Mouse (Mus musculus): ENCODE results near the gene Ankrd54. TPM values are rescaled to one million over a fixed set of nuclear protein-coding genes. Genes with fewer than 3 reads are reported as not detected.

The Ankrd54 gene
- polyA plus RNA-seq, 1 experiment from 2014 or later: 42.8 TPM

DNA sequence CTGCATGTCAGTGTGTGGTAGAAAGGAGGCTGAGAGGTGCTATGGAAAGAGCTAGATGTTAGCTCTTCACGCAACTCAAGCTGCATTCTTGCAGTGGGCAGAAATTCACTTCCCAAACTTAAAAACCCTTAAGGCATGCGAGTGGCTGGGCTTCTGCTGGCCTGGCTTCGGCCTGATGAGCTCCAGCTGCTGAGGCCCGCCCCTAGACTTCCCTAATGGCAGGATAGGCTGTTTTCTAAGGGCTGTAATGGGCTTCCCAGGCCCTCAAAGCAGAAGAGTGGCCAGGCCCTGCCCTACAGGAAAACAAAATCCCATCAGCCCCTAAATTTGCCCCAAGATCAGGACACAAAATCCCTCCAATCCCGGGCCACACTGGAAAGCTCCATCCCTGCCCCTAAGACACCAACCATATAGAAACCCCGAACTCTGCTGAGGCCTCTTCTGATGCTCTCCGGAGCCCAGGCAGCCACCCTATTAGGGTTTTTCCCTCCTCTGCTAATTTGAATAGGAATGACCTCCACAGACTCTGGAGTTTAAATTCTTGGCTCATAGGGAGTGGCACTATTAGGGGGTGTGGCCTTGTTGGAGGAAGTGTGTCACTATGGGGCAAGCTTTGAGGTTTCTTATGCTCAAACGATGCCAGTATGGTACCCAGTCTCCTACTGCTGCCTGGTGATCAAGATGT, 2.5 kb upstream of the Ankrd54 start:
- Histone ChIP-seq H3K4me3 (ENCODE audit: low read depth, low read length) (no peak overlapping the region), H3K27me3 (ENCODE audit: control insufficient read depth, insufficient read depth, low read length) (no peaks in the 10 kb centered on the region), H3K27ac (replicated peaks; ENCODE audit: low read depth, low read length) (no peak overlapping the region), H3K4me2 (ENCODE audit: low read depth, low read length) (no peak overlapping the region), H3K4me1 (ENCODE audit: control insufficient read depth, insufficient read depth, low read length) (no peaks in the 10 kb centered on the region; the same call in 1 of the 2 replicates), H3K9me3 (replicated peaks; ENCODE audit: control insufficient read depth, low read length) (no peaks in the 10 kb centered on the region), H3K36me3 (replicated peaks; ENCODE audit: control insufficient read depth, insufficient read depth, low read depth, low read length) (no peaks in the 10 kb centered on the region), H3K9ac (replicated peaks; ENCODE audit: low read length) (no peak overlapping the region)
- DNase-seq (ENCODE audit: low spot score) (no peak), ATAC-seq (replicated peaks; ENCODE audit: insufficient number of reproducible peaks, low FRiP score, low TSS enrichment, low read depth) (no peak)
- WGBS: 74% methylated on average over 8 of the region's 8 CpGs

DNA sequence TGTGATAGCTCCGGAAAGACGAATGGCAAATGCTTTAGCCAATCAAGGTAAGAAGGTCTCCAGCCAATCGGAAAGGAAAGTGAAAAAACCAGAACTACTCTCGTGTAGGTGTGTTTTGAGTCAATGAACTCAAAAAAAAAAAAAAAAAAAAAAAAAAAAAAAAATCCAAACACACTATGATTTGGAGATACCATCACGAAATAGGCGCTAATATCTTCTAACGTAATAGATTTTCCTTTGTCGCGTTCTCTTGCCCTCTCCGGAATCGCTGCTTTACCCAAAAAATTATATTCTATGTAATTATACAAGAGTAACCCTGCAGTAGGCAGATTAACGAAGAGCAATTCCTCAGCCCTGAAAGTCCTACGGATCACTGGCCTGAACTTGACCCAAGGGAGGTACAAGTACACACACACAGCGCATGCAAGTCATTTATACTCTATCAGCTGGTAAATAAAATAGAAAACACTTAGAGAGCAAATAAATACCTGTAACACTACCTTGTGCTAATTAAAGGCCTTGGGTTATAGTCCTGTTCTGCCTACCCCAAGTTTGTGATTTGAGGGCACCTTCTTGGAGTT, 557 bp upstream of the Ankrd54 start:
- H3K9ac ChIP-seq (replicated peaks; ENCODE audit: low read length): no peak overlapping the region
- ATAC-seq (replicated peaks; ENCODE audit: insufficient number of reproducible peaks, low FRiP score, low TSS enrichment, low read depth): no peak

DNA sequence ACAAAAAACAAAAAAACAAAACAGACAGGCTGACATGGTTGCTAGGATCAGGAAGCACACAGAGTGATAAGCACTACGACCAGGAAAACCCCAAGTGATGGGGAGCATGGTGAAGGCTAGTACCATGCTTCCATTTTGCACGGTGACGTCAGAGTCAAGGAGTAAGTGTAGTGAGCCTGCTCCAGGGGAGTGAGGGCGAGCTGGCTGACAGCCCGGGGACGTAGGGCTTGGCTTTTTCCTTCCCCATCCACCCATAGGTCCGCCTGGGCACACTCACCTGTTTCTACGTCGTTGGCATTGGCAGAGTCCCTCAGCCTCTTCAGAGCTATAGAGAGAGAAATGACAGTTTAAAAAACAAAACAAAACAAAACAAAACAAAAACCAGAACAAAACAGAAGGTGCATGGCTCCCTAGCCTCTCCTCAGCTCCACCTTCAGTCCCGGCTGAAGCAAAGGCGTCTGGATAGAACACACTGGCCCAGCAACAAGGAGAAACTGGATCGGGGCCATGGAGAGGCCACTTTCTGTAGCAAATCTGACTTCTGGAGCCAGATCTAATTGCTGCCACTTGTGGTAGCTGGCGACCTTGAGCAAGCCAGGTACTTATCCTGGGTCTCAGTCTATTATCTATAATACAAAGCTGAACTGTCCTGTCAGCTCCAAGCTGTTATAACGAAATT, 1.7 kb downstream of the Ankrd54 start:
- no peaks in the 10 kb centered on the region for H3K36me3 ChIP-seq (replicated peaks; ENCODE audit: control insufficient read depth, insufficient read depth, low read depth, low read length)
- no peak overlapping the region; the same call in 1 of the 2 replicates for H3K4me3 ChIP-seq (ENCODE audit: low read depth, low read length)
- no peak for DNase-seq (ENCODE audit: low spot score)
- no peaks in the 10 kb centered on the region for H3K27me3 ChIP-seq (ENCODE audit: control insufficient read depth, insufficient read depth, low read length)
- no peak overlapping the region for H3K27ac ChIP-seq (replicated peaks; ENCODE audit: low read depth, low read length)
- H3K4me2 ChIP-seq (ENCODE audit: low read depth, low read length): no peak overlapping the region
- H3K9ac ChIP-seq (replicated peaks; ENCODE audit: low read length): peak overlapping the region; percentile 10; the same call in 1 of the 2 replicates
- no peaks in the 10 kb centered on the region for H3K9me3 ChIP-seq (replicated peaks; ENCODE audit: control insufficient read depth, low read length)
- WGBS: 75% methylated on average over 14 of the region's 14 CpGs
- H3K4me1 ChIP-seq (ENCODE audit: control insufficient read depth, insufficient read depth, low read length): no peaks in the 10 kb centered on the region
- ATAC-seq (replicated peaks; ENCODE audit: insufficient number of reproducible peaks, low FRiP score, low TSS enrichment, low read depth): no peak

More for the DNA sequence above, 557 bp upstream of the Ankrd54 start:
- H3K4me1 ChIP-seq (ENCODE audit: control insufficient read depth, insufficient read depth, low read length): no peaks in the 10 kb centered on the region; the same call in 1 of the 2 replicates
- H3K4me2 ChIP-seq (ENCODE audit: low read depth, low read length): no peak overlapping the region
- peak overlapping the region; percentile 12 for H3K4me3 ChIP-seq (ENCODE audit: low read depth, low read length)
- no peaks in the 10 kb centered on the region for H3K9me3 ChIP-seq (replicated peaks; ENCODE audit: control insufficient read depth, low read length)
- H3K27ac ChIP-seq (replicated peaks; ENCODE audit: low read depth, low read length): no peak overlapping the region
- DNase-seq (ENCODE audit: low spot score): no peak
- H3K36me3 ChIP-seq (replicated peaks; ENCODE audit: control insufficient read depth, insufficient read depth, low read depth, low read length): no peaks in the 10 kb centered on the region
- WGBS: 10% methylated on average over 14 of the region's 14 CpGs
- no peaks in the 10 kb centered on the region for H3K27me3 ChIP-seq (ENCODE audit: control insufficient read depth, insufficient read depth, low read length)

DNA sequence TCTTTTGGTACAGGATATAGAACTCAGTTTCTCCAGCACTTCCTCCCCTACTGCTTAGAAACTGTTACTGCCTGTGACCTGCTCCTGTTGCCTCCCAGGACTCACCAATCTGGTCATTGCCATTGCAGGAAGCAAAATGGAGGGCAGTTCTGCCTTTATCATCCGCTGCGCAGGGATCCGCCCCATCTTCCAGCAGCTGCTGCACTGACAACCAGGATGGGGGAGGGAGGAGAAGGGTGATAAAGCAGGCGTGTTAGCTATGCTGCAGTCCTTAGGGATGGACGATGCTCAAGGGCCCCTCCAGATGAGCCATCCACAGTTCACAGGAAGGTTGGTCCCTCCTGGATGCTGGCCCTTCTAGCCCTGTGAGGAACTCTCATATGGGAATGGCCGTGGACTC, 4.8 kb downstream of the Ankrd54 start:
- 83% methylated on average over 6 of the region's 6 CpGs for WGBS
- H3K27ac ChIP-seq (replicated peaks; ENCODE audit: low read depth, low read length): no peak overlapping the region
- no peak overlapping the region for H3K4me3 ChIP-seq (ENCODE audit: low read depth, low read length)
- H3K36me3 ChIP-seq (replicated peaks; ENCODE audit: control insufficient read depth, insufficient read depth, low read depth, low read length): peaks cover 13% of the 10 kb centered on the region
- no peaks in the 10 kb centered on the region for H3K27me3 ChIP-seq (ENCODE audit: control insufficient read depth, insufficient read depth, low read length)
- H3K4me1 ChIP-seq (ENCODE audit: control insufficient read depth, insufficient read depth, low read length): no peaks in the 10 kb centered on the region
- H3K9ac ChIP-seq (replicated peaks; ENCODE audit: low read length): no peak overlapping the region
- DNase-seq (ENCODE audit: low spot score) (no peak), ATAC-seq (replicated peaks; ENCODE audit: insufficient number of reproducible peaks, low FRiP score, low TSS enrichment, low read depth) (no peak)
- H3K4me2 ChIP-seq (ENCODE audit: low read depth, low read length): no peak overlapping the region
- H3K9me3 ChIP-seq (replicated peaks; ENCODE audit: control insufficient read depth, low read length): no peaks in the 10 kb centered on the region

DNA sequence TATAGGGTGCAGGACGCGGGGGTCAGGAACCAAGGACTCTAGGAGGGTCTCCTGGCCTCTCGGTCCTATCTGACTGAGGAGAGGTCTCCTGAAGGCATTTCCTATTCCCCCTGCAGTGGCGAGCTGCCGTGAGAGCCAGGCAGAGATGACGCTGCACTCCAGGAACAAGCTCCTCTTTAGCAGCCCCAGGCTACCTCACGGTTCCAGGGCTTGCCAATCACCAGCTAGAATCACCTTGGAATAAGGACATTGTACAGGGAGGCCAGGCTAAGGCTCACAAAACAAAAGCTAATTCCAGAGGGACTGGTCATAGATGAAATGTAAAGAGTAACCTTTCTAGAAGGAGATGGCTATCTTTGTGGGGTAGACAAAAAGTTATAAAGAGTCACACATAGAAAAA, 6.1 kb downstream of the Ankrd54 start:
- Histone ChIP-seq H3K4me1 (ENCODE audit: control insufficient read depth, insufficient read depth, low read length) (no peaks in the 10 kb centered on the region), H3K27ac (replicated peaks; ENCODE audit: low read depth, low read length) (no peak overlapping the region), H3K27me3 (ENCODE audit: control insufficient read depth, insufficient read depth, low read length) (no peaks in the 10 kb centered on the region), H3K9me3 (replicated peaks; ENCODE audit: control insufficient read depth, low read length) (no peaks in the 10 kb centered on the region), H3K9ac (replicated peaks; ENCODE audit: low read length) (no peak overlapping the region), H3K4me3 (ENCODE audit: low read depth, low read length) (no peak overlapping the region), H3K4me2 (ENCODE audit: low read depth, low read length) (no peak overlapping the region), H3K36me3 (replicated peaks; ENCODE audit: control insufficient read depth, insufficient read depth, low read depth, low read length) (peaks cover 13% of the 10 kb centered on the region)
- ATAC-seq (replicated peaks; ENCODE audit: insufficient number of reproducible peaks, low FRiP score, low TSS enrichment, low read depth) (no peak), DNase-seq (ENCODE audit: low spot score) (no peak)
- 83% methylated on average over 7 of the region's 7 CpGs for WGBS

DNA sequence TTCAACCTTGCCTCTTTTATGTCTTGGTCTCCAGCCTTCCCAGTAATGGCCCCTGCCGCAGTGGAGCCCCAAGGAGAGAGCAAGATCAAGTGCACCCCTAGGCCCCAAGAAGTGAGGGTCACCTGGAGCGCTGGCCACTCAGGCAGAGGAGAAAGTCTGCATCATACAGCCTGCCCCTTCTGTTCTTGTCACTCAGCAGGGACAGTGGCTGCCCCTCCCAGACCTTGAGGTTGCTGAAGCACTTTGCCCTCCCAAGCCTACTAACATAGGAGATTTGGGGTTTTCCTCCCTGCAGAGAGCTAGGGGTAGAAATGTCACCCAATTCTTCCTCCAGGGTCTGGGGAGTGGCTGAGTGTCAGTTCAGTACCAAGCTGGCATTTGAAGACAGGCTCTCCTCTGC, 10.3 kb downstream of the Ankrd54 start:
- Histone ChIP-seq H3K27ac (replicated peaks; ENCODE audit: low read depth, low read length) (no peak overlapping the region), H3K4me2 (ENCODE audit: low read depth, low read length) (no peak overlapping the region), H3K9me3 (replicated peaks; ENCODE audit: control insufficient read depth, low read length) (no peaks in the 10 kb centered on the region), H3K36me3 (replicated peaks; ENCODE audit: control insufficient read depth, insufficient read depth, low read depth, low read length) (peaks cover 13% of the 10 kb centered on the region), H3K4me1 (ENCODE audit: control insufficient read depth, insufficient read depth, low read length) (no peaks in the 10 kb centered on the region), H3K4me3 (ENCODE audit: low read depth, low read length) (no peak overlapping the region), H3K9ac (replicated peaks; ENCODE audit: low read length) (no peak overlapping the region), H3K27me3 (ENCODE audit: control insufficient read depth, insufficient read depth, low read length) (no peaks in the 10 kb centered on the region)
- no peak for ATAC-seq (replicated peaks; ENCODE audit: insufficient number of reproducible peaks, low FRiP score, low TSS enrichment, low read depth)
- 82% methylated on average over 2 of the region's 2 CpGs for WGBS
- no peak for DNase-seq (ENCODE audit: low spot score)

DNA sequence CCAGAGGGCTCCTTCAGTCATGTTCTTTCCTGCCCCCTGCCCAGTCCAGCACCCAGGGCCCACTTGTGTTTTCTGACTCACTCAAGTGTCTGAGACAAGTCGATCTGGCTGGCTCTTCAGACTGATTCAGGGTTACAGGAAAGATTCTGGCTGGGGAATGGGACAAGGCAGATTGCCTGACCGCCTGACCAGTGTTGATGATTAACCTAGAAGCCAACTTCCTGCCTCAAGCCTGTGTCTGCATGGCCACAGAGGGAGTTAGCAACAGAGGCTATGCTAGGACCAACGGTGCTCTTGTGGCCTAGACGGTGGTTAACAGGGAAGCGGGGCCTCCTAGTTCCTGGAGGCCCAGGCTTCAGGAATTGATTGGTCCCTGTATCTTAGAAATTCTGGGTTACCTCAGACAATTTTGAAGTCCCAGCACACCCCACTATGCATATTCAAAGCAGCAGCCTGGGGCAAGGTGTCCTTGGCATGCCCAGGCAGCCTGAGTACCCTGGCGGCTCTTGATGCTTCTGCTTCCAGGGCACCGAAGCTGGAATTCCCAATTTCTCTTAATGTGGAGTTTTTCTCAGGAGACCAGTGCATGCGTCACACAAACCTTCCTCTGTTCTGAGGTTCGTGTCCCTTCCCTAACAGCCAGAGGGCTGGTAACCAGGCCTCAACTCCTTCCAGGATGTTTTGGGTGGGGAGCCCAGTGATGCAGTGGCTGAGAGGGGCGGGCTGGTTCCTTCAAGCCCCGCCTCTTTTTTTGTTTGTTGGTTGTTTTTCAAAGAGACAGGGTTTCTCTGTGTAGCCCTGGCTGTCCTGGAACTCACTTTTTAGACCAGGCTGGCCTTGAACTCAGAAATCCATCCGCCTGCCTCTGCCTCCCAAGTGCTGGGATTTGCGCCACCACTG, 11.0 kb downstream of the Ankrd54 start:
- H3K9ac ChIP-seq (replicated peaks; ENCODE audit: low read length): no peak overlapping the region
- no peaks in the 10 kb centered on the region for H3K9me3 ChIP-seq (replicated peaks; ENCODE audit: control insufficient read depth, low read length)
- ATAC-seq (replicated peaks; ENCODE audit: insufficient number of reproducible peaks, low FRiP score, low TSS enrichment, low read depth): no peak
- H3K27me3 ChIP-seq (ENCODE audit: control insufficient read depth, insufficient read depth, low read length): no peaks in the 10 kb centered on the region
- no peak overlapping the region for H3K27ac ChIP-seq (replicated peaks; ENCODE audit: low read depth, low read length)
- no peak overlapping the region for H3K4me2 ChIP-seq (ENCODE audit: low read depth, low read length)
- H3K36me3 ChIP-seq (replicated peaks; ENCODE audit: control insufficient read depth, insufficient read depth, low read depth, low read length): peaks cover 13% of the 10 kb centered on the region
- DNase-seq (ENCODE audit: low spot score): no peak
- H3K4me3 ChIP-seq (ENCODE audit: low read depth, low read length): no peak overlapping the region
- WGBS: 73% methylated on average over 13 of the region's 13 CpGs
- H3K4me1 ChIP-seq (ENCODE audit: control insufficient read depth, insufficient read depth, low read length): no peaks in the 10 kb centered on the region
